In the genomic region with DNA sequence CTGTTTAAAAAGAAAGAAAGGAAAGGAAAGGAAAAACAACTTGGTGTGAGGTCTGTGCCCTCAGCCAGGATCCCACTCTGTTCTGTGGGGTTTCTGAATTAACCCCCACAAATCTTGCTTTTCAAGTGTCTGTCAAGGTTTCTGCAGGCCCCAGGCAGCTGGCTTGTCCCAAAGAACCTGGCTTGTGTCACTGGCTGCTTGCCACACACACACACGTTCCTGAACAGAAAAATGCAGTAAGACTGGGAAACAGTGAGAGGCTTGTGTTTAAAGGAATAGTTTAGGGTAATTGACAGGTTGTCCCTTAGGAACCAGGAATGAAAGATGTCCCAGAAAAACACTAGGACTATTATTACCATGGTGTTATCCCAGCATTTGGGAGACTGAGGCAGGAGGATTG, we compare ENCODE assay signal across 13 mouse cellular contexts. TPM values are rescaled to one million over a fixed set of nuclear protein-coding genes. Genes with fewer than 3 reads are reported as not detected.
DNase-seq lines count a peak whose midpoint lies in the region; ATAC-seq and TF ChIP-seq lines count a peak whose summit lies in the region.
"Had no signal": no experiment of that assay in that cellular context is flagged by ENCODE, and none has a peak within 500 bp of the region (broad histone marks: within the 10 kb centered on the region; RNA-seq: fewer than 3 reads in every experiment).

No protein-coding gene starts in this region.

- 23% methylated on average over 1 of the region's 1 CpGs for WGBS in heart, embryonic 13.5 days
- WGBS in spleen, adult 2 months, result 69% methylated on average over 1 of the region's 1 CpGs
- 20% methylated on average over 1 of the region's 1 CpGs for WGBS in intestine, embryonic 15.5 days
- WGBS in neural tube, embryonic 15.5 days, result 9% methylated on average over 1 of the region's 1 CpGs

- H3K9me3 ChIP-seq in heart, embryonic 13.5 days, result no peaks in the 10 kb centered on the region
- no peaks in the 10 kb centered on the region for H3K9me3 ChIP-seq in intestine, embryonic 15.5 days
- H3K9me3 ChIP-seq in neural tube, embryonic 15.5 days (replicated peaks), result no peaks in the 10 kb centered on the region
- H3K9me3 ChIP-seq: liver, embryonic 13.5 days; neural tube, embryonic 12.5 days had no signal

- peaks cover 28% of the 10 kb centered on the region for H3K36me3 ChIP-seq in heart, embryonic 13.5 days
- no peaks in the 10 kb centered on the region for H3K36me3 ChIP-seq in spleen, adult 2 months (ENCODE audit: control insufficient read depth, insufficient read depth, low read length)
- H3K36me3 ChIP-seq in intestine, embryonic 15.5 days, result peaks cover 9% of the 10 kb centered on the region
- H3K36me3 ChIP-seq in neural tube, embryonic 15.5 days, result peaks cover 6% of the 10 kb centered on the region; the same call in 1 of the 2 replicates

- peaks cover 26% of the 10 kb centered on the region for H3K4me1 ChIP-seq in heart, embryonic 13.5 days
- no peaks in the 10 kb centered on the region; the same call in 1 of the 2 replicates for H3K4me1 ChIP-seq in spleen, adult 2 months (ENCODE audit: control insufficient read depth, insufficient read depth, insufficient read length)
- H3K4me1 ChIP-seq in intestine, embryonic 15.5 days (replicated peaks), result peaks cover 20% of the 10 kb centered on the region
- peaks cover 27% of the 10 kb centered on the region for H3K4me1 ChIP-seq in neural tube, embryonic 15.5 days

- no peak for DNase-seq in heart, postnatal 25 days (ENCODE audit: low spot score)
- DNase-seq in spleen, adult 2 months (ENCODE audit: low read depth in 1 of 2, low spot score in 2 of 2), result no peak
- DNase-seq in spleen, adult 18-20 months, result no peak
- DNase-seq in layer of hippocampus, adult 9-11 months, result no peak
- no peak for DNase-seq in lung, postnatal 14 days
- DNase-seq: heart, adult 18-20 months; kidney, adult 9 months; layer of hippocampus, postnatal 36 days; liver, embryonic 13.5 days had no signal

- ATAC-seq in heart, embryonic 13.5 days (ENCODE audit: extremely low read depth, insufficient number of reproducible peaks, low FRiP score, low TSS enrichment), result no peak
- no peak for ATAC-seq in intestine, embryonic 15.5 days
- no peak for ATAC-seq in neural tube, embryonic 15.5 days (ENCODE audit: low FRiP score)

- H3K4me2 ChIP-seq in heart, embryonic 13.5 days, result peak overlapping the region; percentile 79; the same call in 1 of the 2 replicates
- peak overlapping the region; percentile 77; the same call in 1 of the 2 replicates for H3K4me2 ChIP-seq in intestine, embryonic 15.5 days (replicated peaks)
- H3K4me2 ChIP-seq in neural tube, embryonic 15.5 days, result peak overlapping the region; percentile 91
- H3K4me2 ChIP-seq: liver, embryonic 13.5 days had no signal

- no peak for TF ChIP-seq CTCF in spleen, adult 2 months (IDR thresholded peaks at IDR 0.05; ENCODE audit: extremely low read depth, insufficient read depth, insufficient read length, insufficient replicate concordance)

- peak overlapping the region; percentile 28; the same call in 1 of the 2 replicates for H3K27ac ChIP-seq in heart, embryonic 13.5 days (replicated peaks)
- H3K27ac ChIP-seq in spleen, adult 2 months (ENCODE audit: insufficient read depth, low read length), result peak overlapping the region; percentile 13; the same call in 1 of the 2 replicates
- H3K27ac ChIP-seq in intestine, embryonic 15.5 days, result no peak overlapping the region
- no peak overlapping the region for H3K27ac ChIP-seq in neural tube, embryonic 15.5 days (replicated peaks)
- H3K27ac ChIP-seq: liver, embryonic 13.5 days; neural tube, embryonic 12.5 days had no signal

- no peak for TF ChIP-seq POLR2A in spleen, adult 2 months (IDR thresholded peaks at IDR 0.05; ENCODE audit: low read depth, low read length)

- peak overlapping the region; percentile 50; the same call in 1 of the 2 replicates for H3K9ac ChIP-seq in heart, embryonic 13.5 days
- no peak overlapping the region for H3K9ac ChIP-seq in intestine, embryonic 15.5 days
- no peak overlapping the region for H3K9ac ChIP-seq in neural tube, embryonic 15.5 days (replicated peaks)
- H3K9ac ChIP-seq: liver, embryonic 13.5 days had no signal

- intact Hi-C loops in heart, postnatal 25 days (cut with DNase I), result no loop called here

- no peak overlapping the region for H3K4me3 ChIP-seq in heart, embryonic 13.5 days
- H3K4me3 ChIP-seq in spleen, adult 2 months (ENCODE audit: extremely low read depth, insufficient read depth, insufficient read length), result no peak overlapping the region
- no peak overlapping the region for H3K4me3 ChIP-seq in intestine, embryonic 15.5 days (replicated peaks)
- H3K4me3 ChIP-seq in neural tube, embryonic 15.5 days (replicated peaks), result no peak overlapping the region
- H3K4me3 ChIP-seq: liver, embryonic 13.5 days had no signal

- no peaks in the 10 kb centered on the region for H3K27me3 ChIP-seq in heart, embryonic 13.5 days (replicated peaks)
- H3K27me3 ChIP-seq in spleen, adult 2 months (ENCODE audit: control insufficient read depth, insufficient read depth, low read length), result peaks cover 3% of the 10 kb centered on the region
- no peaks in the 10 kb centered on the region for H3K27me3 ChIP-seq in intestine, embryonic 15.5 days (replicated peaks)
- no peaks in the 10 kb centered on the region for H3K27me3 ChIP-seq in neural tube, embryonic 15.5 days (replicated peaks)
- H3K27me3 ChIP-seq: liver, embryonic 13.5 days; neural tube, embryonic 12.5 days had no signal

RNA-seq across cellular contexts. Expression of a gene that starts 2.9 kb away (rescaled TPM):
- polyA plus RNA-seq in heart, embryonic 13.5 days (2015; fragmentation: Nextera tagmentation; extraction: Ambion mirVana), result 53.4 and 56.5 TPM in 2 replicates
- 10 to 100 TPM; 18.2 to 26.3 TPM for total RNA-seq in heart, postnatal 25 days (2021)
- polyA plus RNA-seq in spleen, adult 2 months (2012; rRNA removed), result 9.2 and 12.1 TPM in 2 replicates
- 81.6 and 84.4 TPM in 2 replicates for polyA plus RNA-seq in intestine, embryonic 15.5 days (2015; fragmentation: Nextera tagmentation; extraction: Ambion mirVana)
- polyA plus RNA-seq in neural tube, embryonic 15.5 days (2015; fragmentation: Nextera tagmentation; extraction: Ambion mirVana), result 62.6 and 64.9 TPM in 2 replicates

Comparison
In these comparisons a context has a peak if more than half of its experiments do, and no peak if none do; other contexts are left out.
1. H3K27ac ChIP-seq: peak in heart, embryonic 13.5 days (single experiment) and spleen, adult 2 months (single experiment); none in intestine, embryonic 15.5 days (single experiment) and neural tube, embryonic 15.5 days (single experiment).
2. Peak in every context shown above with its lines, with median percentiles within 50 percentile points of each other: H3K4me2 ChIP-seq.